Mouse (Mus musculus) MEL (cell line): Measurements from ENCODE around the gene Nrxn2. TPM values are rescaled to one million over a fixed set of nuclear protein-coding genes. Genes with fewer than 3 reads are reported as not detected.

ENCODE experiments used
- DNase-seq: peaks from one replicate; pipeline ENCODE4 v3.0.0; 2011; ENCODE audit warnings: low read depth, low spot score
- H3K27ac ChIP-seq: 2 replicates; pipeline ENCODE4 v1.5.1; 2012; ENCODE audit warnings: low read depth, mild to moderate bottlenecking, control low read depth, low read length, moderate library complexity; ENCODE audit not compliant: control insufficient read depth
- H3K27me3 ChIP-seq, 2 experiments: fragments of 150-350 bp in 1 of 2; sonication (generic) in 1 of 2; 2 replicates each; pipeline ENCODE4 v1.6.1; 2012; ENCODE audit warnings: low read length in 2 of 2, mild to moderate bottlenecking in 2 of 2, improper control_type of control experiment in 1 of 2, moderate library complexity in 1 of 2; ENCODE audit not compliant: insufficient read depth in 2 of 2, control insufficient read depth in 1 of 2
- H3K36me3 ChIP-seq, 2 experiments: 2 replicates each; pipeline ENCODE4 v1.6.1; 2012 to 2014; ENCODE audit warnings: low read length in 2 of 2, improper control_type of control experiment in 1 of 2, inconsistent platforms in 1 of 2, mild to moderate bottlenecking in 1 of 2; ENCODE audit not compliant: insufficient read depth in 2 of 2, control insufficient read depth in 1 of 2
- H3K4me1 ChIP-seq, 2 experiments: fragments of 150-350 bp in 1 of 2; sonication (generic) in 1 of 2; 2 replicates each; pipeline ENCODE4 v1.6.1; 2012; ENCODE audit warnings: low read length in 2 of 2, improper control_type of control experiment in 1 of 2, mild to moderate bottlenecking in 1 of 2; ENCODE audit not compliant: insufficient read depth in 2 of 2, control insufficient read depth in 1 of 2
- H3K4me3 ChIP-seq, 2 experiments: fragments of 150-350 bp in 1 of 2; sonication (generic) in 1 of 2; 2 replicates each; pipeline ENCODE4 v1.5.1; 2012; ENCODE audit warnings: low read depth in 2 of 2, low read length in 2 of 2, mild to moderate bottlenecking in 2 of 2, moderate library complexity in 2 of 2, control low read depth in 1 of 2, improper control_type of control experiment in 1 of 2; ENCODE audit not compliant: control insufficient read depth in 1 of 2, insufficient read depth in 1 of 2
- H3K79me2 ChIP-seq: 2 replicates; pipeline ENCODE4 v1.6.1; 2012; ENCODE audit warnings: mild to moderate bottlenecking, low read length, moderate library complexity; ENCODE audit not compliant: control insufficient read depth, poor library complexity, insufficient read depth
- H3K9ac ChIP-seq: 2 replicates; pipeline ENCODE4 v1.6.1; 2012; ENCODE audit warnings: low read depth, mild to moderate bottlenecking, control low read depth, low read length, moderate library complexity; ENCODE audit not compliant: control insufficient read depth, poor library complexity, severe bottlenecking
- H3K9me3 ChIP-seq: fragments of 150-350 bp; sonication (generic); replicated peaks from 2 replicates; pipeline ENCODE4 v1.6.1; 2012; ENCODE audit warnings: mild to moderate bottlenecking, low read length, improper control_type of control experiment, moderate library complexity; ENCODE audit not compliant: insufficient read depth
- CTCF ChIP-seq, 3 experiments: IDR thresholded peaks in 2 of 3; conservative IDR thresholded peaks in 1 of 3; 2 replicates each; pipeline ENCODE4 v1.5.1; 2011 to 2012; ENCODE audit warnings: low read length in 3 of 3, low read depth in 2 of 3, mild to moderate bottlenecking in 2 of 3, improper control_type of control experiment in 1 of 3, inconsistent platforms in 1 of 3, mixed read lengths in 1 of 3, moderate library complexity in 1 of 3; ENCODE audit not compliant: control insufficient read depth in 1 of 3, insufficient read depth in 1 of 3, poor library complexity in 1 of 3, severe bottlenecking in 1 of 3
- E2F4 ChIP-seq: IDR thresholded peaks from 2 replicates; pipeline ENCODE4 v1.6.1; 2011; ENCODE audit warnings: low read depth, low read length, improper control_type of control experiment, borderline replicate concordance
- ELF1 ChIP-seq: IDR thresholded peaks from 2 replicates; pipeline ENCODE4 v1.6.1; 2014; ENCODE audit warnings: low read depth, mild to moderate bottlenecking, inconsistent platforms, low read length, improper control_type of control experiment, moderate library complexity
- ETS1 ChIP-seq: IDR thresholded peaks from 2 replicates; pipeline ENCODE4 v1.6.1; 2012; ENCODE audit warnings: low read depth, mild to moderate bottlenecking, inconsistent platforms, low read length, improper control_type of control experiment, moderate library complexity
- HCFC1 ChIP-seq: IDR thresholded peaks from 2 replicates; pipeline ENCODE4 v1.6.1; 2012; ENCODE audit warnings: low read depth, mild to moderate bottlenecking, inconsistent platforms, low read length, improper control_type of control experiment, moderate library complexity
- JUND ChIP-seq: IDR thresholded peaks from 2 replicates; pipeline ENCODE4 v1.6.1; 2011; ENCODE audit warnings: low read depth, mild to moderate bottlenecking, improper control_type of control experiment, low read length
- MYB ChIP-seq: IDR thresholded peaks from 2 replicates; pipeline ENCODE4 v1.6.1; 2011; ENCODE audit warnings: mild to moderate bottlenecking, low read depth, low read length, improper control_type of control experiment
- NELFE ChIP-seq: IDR thresholded peaks from 2 replicates; pipeline ENCODE4 v1.6.1; 2011; ENCODE audit warnings: low read depth, low read length, improper control_type of control experiment
- POLR2A ChIP-seq, 2 experiments: IDR thresholded peaks; 2 replicates each; pipeline ENCODE4 v1.6.1; 2011 to 2012; ENCODE audit warnings: low read length in 2 of 2, mild to moderate bottlenecking in 2 of 2, control low read depth in 1 of 2, improper control_type of control experiment in 1 of 2, low read depth in 1 of 2, moderate library complexity in 1 of 2; ENCODE audit not compliant: control insufficient read depth in 1 of 2, insufficient read depth in 1 of 2, poor library complexity in 1 of 2
- POLR2AphosphoS5 ChIP-seq: IDR thresholded peaks from 2 replicates; pipeline ENCODE4 v1.6.1; 2012; ENCODE audit warnings: low read depth, borderline replicate concordance, mild to moderate bottlenecking, inconsistent platforms, low read length, moderate library complexity, mixed read lengths
- RAD21 ChIP-seq: IDR thresholded peaks from 2 replicates; pipeline ENCODE4 v1.6.1; 2011; ENCODE audit warnings: mild to moderate bottlenecking, low read depth, low read length, improper control_type of control experiment
- TAL1 ChIP-seq: IDR thresholded peaks from 2 replicates; pipeline ENCODE4 v1.6.1; 2012; ENCODE audit warnings: mild to moderate bottlenecking, inconsistent platforms, low read length, moderate library complexity, mixed read lengths
- TBP ChIP-seq: IDR thresholded peaks from 2 replicates; pipeline ENCODE4 v1.8.0; 2011; ENCODE audit warnings: low read depth, low read length, improper control_type of control experiment
- TCF12 ChIP-seq: IDR thresholded peaks from 2 replicates; pipeline ENCODE4 v1.6.1; 2014; ENCODE audit warnings: low read depth, mild to moderate bottlenecking, inconsistent platforms, low read length, improper control_type of control experiment, moderate library complexity
- ZKSCAN1 ChIP-seq: IDR thresholded peaks from 2 replicates; pipeline ENCODE4 v1.6.1; 2012; ENCODE audit warnings: low read depth, mild to moderate bottlenecking, inconsistent platforms, low read length, improper control_type of control experiment, moderate library complexity
- ZMIZ1 ChIP-seq: IDR thresholded peaks from 2 replicates; pipeline ENCODE4 v1.6.1; 2012; ENCODE audit warnings: low read depth, mild to moderate bottlenecking, inconsistent platforms, low read length, improper control_type of control experiment, moderate library complexity
- ZNF384 ChIP-seq: IDR thresholded peaks from 2 replicates; pipeline ENCODE4 v1.6.1; 2012; ENCODE audit warnings: low read depth, mild to moderate bottlenecking, inconsistent platforms, low read length, improper control_type of control experiment
- polyA plus RNA-seq, 2 experiments: library from polyadenylated mRNA; stranded (reverse) in 1 of 2; unstranded in 1 of 2; fragments of >175 nt in 1 of 2; fragments of >200 nt in 1 of 2; gene quantifications; 2 replicates each; pipeline versions ENCODE4 v1.2.1 to v1.2.4; 2012; ENCODE audit warnings: low replicate concordance in 2 of 2, low read depth in 1 of 2; ENCODE audit not compliant: insufficient read length in 2 of 2, insufficient read depth in 1 of 2, missing spikeins in 1 of 2
- total RNA-seq: library from RNA; depleted of rRNA; stranded (reverse); fragments of 300-350 nt; gene quantifications from 2 replicates; pipeline ENCODE4 v1.2.3, GENCODE M21; 2012

Gene Nrxn2
- total and polyA plus RNA-seq, 3 experiments, result 0.39 to 0.42 TPM; not detected in 1

- TF ChIP-seq MYB, result no peak
- TF ChIP-seq ELF1, result no peak
- TF ChIP-seq ZMIZ1, result no peak
- TF ChIP-seq TAL1, result no peak
- no peak for TF ChIP-seq E2F4
- no peak for TF ChIP-seq HCFC1
- TF ChIP-seq POLR2AphosphoS5, result no peak
- TF ChIP-seq JUND, result no peak
- TF ChIP-seq TCF12, result no peak
- H3K79me2 ChIP-seq, result no peaks in the 10 kb centered on the region
These were observed 33.1 kb upstream of the Nrxn2 start for GRCm38 (mm10) chr19:6385419-6385818.

GRCm38 (mm10) chr19:6385821-6386220 lies 32.7 kb upstream of the Nrxn2 start:
- DNase-seq, result no peak
- H3K79me2 ChIP-seq, result no peaks in the 10 kb centered on the region
- TF ChIP-seq RAD21, result no peak
- no peak for TF ChIP-seq ZKSCAN1
- no peak for TF ChIP-seq NELFE
- TF ChIP-seq ETS1, result no peak
- no peak for TF ChIP-seq POLR2A (IDR thresholded peaks at IDR 0.05; ENCODE audit: control insufficient read depth in 1 of 2, insufficient read depth in 1 of 2, low read depth in 1 of 2, low read length in 2 of 2, poor library complexity in 1 of 2)
- no peak for TF ChIP-seq POLR2AphosphoS5
- TF ChIP-seq ELF1, result no peak
- TF ChIP-seq CTCF (IDR thresholded peaks at IDR 0.05 in 2 of 3, conservative IDR thresholded peaks at IDR 0.05 in 1 of 3; ENCODE audit: control insufficient read depth in 1 of 3, insufficient read depth in 1 of 3, low read depth in 2 of 3, low read length in 3 of 3, poor library complexity in 1 of 3, severe bottlenecking in 1 of 3), result no peak
- TF ChIP-seq MYB, result no peak
- TF ChIP-seq ZNF384, result no peak
- no peak for TF ChIP-seq TBP
- no peaks in the 10 kb centered on the region for H3K36me3 ChIP-seq
- no peak overlapping the region for H3K9ac ChIP-seq
- no peaks in the 10 kb centered on the region for H3K27me3 ChIP-seq
- no peak overlapping the region for H3K27ac ChIP-seq
- H3K9me3 ChIP-seq, result no peaks in the 10 kb centered on the region
- no peak overlapping the region for H3K4me3 ChIP-seq
- H3K4me1 ChIP-seq, result no peaks in the 10 kb centered on the region

More at GRCm38 (mm10) chr19:6385419-6385818, 33.1 kb upstream of the Nrxn2 start:
- Histone ChIP-seq H3K4me3 (no peak overlapping the region), H3K9ac (no peak overlapping the region), H3K27ac (no peak overlapping the region), H3K4me1 (no peaks in the 10 kb centered on the region), H3K36me3 (no peaks in the 10 kb centered on the region), H3K9me3 (no peaks in the 10 kb centered on the region), H3K27me3 (no peaks in the 10 kb centered on the region)
- DNase-seq, result no peak
